Mouse (Mus musculus) left cerebral cortex, adult 2 months (tissue): ENCODE data around the gene Rab40c. TPM values are rescaled to one million over a fixed set of nuclear protein-coding genes. Genes with fewer than 3 reads are reported as not detected.
A peak's percentile ranks its signal among the peaks of the same experiment; 100 is the strongest.

Experiments
- DNase-seq, 2 experiments: peaks; one replicate each; pipeline ENCODE4 v3.0.0; 2021 to 2022; ENCODE audit warnings: low spot score in 2 of 2, mixed read lengths in 1 of 2; ENCODE audit errors: extremely low spot score in 1 of 2
- H3K27ac ChIP-seq: fragments of 200-600 bp; 2 replicates; pipeline ENCODE4 v1.8.1; 2022
- H3K4me3 ChIP-seq: fragments of 200-600 bp; 2 replicates; pipeline ENCODE4 v1.8.1; 2022
- CTCF ChIP-seq: fragments of 200-600 bp; IDR thresholded peaks from 2 replicates; pipeline ENCODE4 v1.8.1; 2022; ENCODE audit warnings: antibody characterized with exemption, mild to moderate bottlenecking, moderate library complexity
- intact Hi-C: fragments of 180-260 bp; cut with DNase I; formaldehyde crosslinking; loops from one replicate; pipeline ENCODE4 v1.15.1; 2025
- total RNA-seq, 2 experiments: library from RNA; stranded (reverse); gene quantifications; 2 replicates each; pipeline ENCODE4 v1.2.3; 2021

Gene Rab40c
- total RNA-seq, 2 experiments from 2014 or later: 46.4 to 47.2 TPM

- no peak for DNase-seq
- H3K4me3 ChIP-seq: no peak within 1 kb of the TSS
- intact Hi-C loops: loop anchor here (5.0 kb wide), 1 partner anchor 47 kb away; no protein-coding TSS in a partner anchor
- no peak for TF ChIP-seq CTCF
- H3K27ac ChIP-seq: no peak within 1 kb of the TSS
Measured at GRCm38 (mm10) chr17:25944366-25945163, 25.0 kb upstream of the Rab40c start, which contains the start of the genes Pigq and Nhlrc4. TSS of gene Pigq (minus strand) at chr17:25944936. TSS of gene Nhlrc4 (minus strand) at chr17:25944961.

- intact Hi-C loops: loop anchor here (2.0 to 5.0 kb wide), 2 partner anchors 41 to 46 kb away; partner anchors contain the start of gene Capn15
- no peak for TF ChIP-seq CTCF
- no peak for DNase-seq
- no peak overlapping the region for H3K4me3 ChIP-seq
- H3K27ac ChIP-seq: no peak overlapping the region
Measured at GRCm38 (mm10) chr17:25943769-25944168, 24.2 kb upstream of the Rab40c start.

DNA sequence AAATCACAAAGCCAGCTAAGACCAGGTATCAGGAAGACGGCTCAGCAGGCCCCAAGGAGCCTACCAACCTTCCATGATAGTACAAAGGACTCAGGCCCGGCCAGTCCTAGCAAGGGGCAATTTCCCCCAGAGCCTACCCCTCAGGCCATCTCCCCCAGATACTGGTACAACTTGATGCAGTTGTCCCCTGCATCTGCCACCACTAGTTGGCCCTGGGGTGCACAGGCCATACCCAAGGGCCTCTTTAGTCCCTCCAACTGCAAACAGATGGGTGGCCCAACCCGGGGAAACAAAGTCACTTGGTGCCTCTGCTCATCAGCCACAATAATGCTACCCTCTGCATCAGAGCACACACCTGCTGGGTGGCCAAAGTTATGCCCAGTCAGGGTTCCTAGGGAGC lies 23.7 kb upstream of the Rab40c start:
- Histone ChIP-seq H3K4me3 (no peak overlapping the region), H3K27ac (no peak overlapping the region)
- no peak for TF ChIP-seq CTCF
- no peak for DNase-seq
- intact Hi-C loops: loop anchor here (2.0 to 5.0 kb wide), 2 partner anchors 42 to 46 kb away; partner anchors contain the start of gene Capn15

GRCm38 (mm10) chr17:25942597-25943151 lies 23.1 kb upstream of the Rab40c start:
- TF ChIP-seq CTCF: no peak
- intact Hi-C loops: loop anchor here (2.0 to 5.0 kb wide), 2 partner anchors 42 to 45 kb away; partner anchors contain the start of gene Capn15

GRCm38 (mm10) chr17:25941511-25942241 lies 22.1 kb upstream of the Rab40c start:
- Histone ChIP-seq H3K4me3 (peak overlapping the region; percentile 67), H3K27ac (peak overlapping the region; percentile 92)
- DNase-seq: peak; percentile 75 to 82
- TF ChIP-seq CTCF: no peak
- intact Hi-C loops: loop anchor here (2.0 to 5.0 kb wide), 2 partner anchors 43 to 44 kb away; partner anchors contain the start of gene Capn15

More at GRCm38 (mm10) chr17:25942597-25943151, 23.1 kb upstream of the Rab40c start:
- DNase-seq: no peak
- Histone ChIP-seq H3K4me3 (no peak overlapping the region), H3K27ac (no peak overlapping the region)

GRCm38 (mm10) chr17:25934526-25934925 lies 15.0 kb upstream of the Rab40c start:
- TF ChIP-seq CTCF: no peak
- no peak overlapping the region for H3K27ac ChIP-seq

DNA sequence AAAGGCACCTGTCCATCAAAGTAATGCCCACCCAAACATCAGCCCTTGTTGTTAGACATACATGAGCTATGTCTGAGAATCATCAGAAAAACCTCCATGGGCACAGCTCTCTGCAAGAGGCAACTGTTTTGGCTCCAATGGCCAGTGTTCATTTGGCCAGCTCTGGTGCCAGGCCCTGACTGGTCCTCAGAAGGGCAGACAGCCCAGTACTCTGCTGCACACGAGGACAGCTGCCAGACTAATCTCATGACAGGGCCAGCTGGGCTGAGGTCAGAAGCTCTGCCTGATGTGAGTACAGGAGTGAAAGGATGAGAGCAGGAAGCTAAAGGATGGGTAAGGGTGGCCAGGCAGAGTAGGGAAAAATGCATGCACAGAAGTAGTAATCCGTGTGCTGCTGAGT lies 5.8 kb upstream of the Rab40c start:
- peak in 1 of 2 experiments; percentile 41 for DNase-seq
- no peak for TF ChIP-seq CTCF
- Histone ChIP-seq H3K4me3 (no peak overlapping the region), H3K27ac (peak overlapping the region; percentile 76)
- intact Hi-C loops: no loop called here

More at GRCm38 (mm10) chr17:25934526-25934925, 15.0 kb upstream of the Rab40c start:
- no peak for DNase-seq
- intact Hi-C loops: no loop called here
- no peak overlapping the region for H3K4me3 ChIP-seq

DNA sequence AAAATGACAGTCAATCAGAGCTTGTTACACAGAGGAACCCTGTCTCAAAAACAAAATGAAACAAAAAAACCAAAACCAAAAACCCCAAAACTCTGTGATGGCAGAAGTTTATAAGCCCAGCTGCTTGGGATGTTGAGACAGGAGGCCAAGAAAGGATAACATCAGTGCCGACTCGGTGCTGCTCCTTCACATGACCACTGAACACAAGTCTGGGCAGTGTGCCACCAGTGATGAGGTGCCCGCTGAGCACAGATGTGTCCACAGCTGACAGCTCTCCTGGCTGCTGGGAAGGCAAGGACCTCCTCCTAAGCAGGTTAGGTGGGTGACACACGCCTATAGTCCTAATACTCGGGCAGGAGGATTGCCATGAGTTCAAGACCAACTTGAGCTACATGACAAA lies 2.6 kb upstream of the Rab40c start:
- no peak for DNase-seq
- H3K4me3 ChIP-seq: no peak overlapping the region
- peak overlapping the region; percentile 28; the same call in 1 of the 2 replicates for H3K27ac ChIP-seq
- intact Hi-C loops: no loop called here
- no peak for TF ChIP-seq CTCF

- no peak for TF ChIP-seq CTCF
- peak overlapping the region; percentile 89 for H3K27ac ChIP-seq
- H3K4me3 ChIP-seq: peak overlapping the region; percentile 73
- intact Hi-C loops: loop anchor here (2.0 to 5.0 kb wide), 2 partner anchors 43 to 65 kb away; partner anchors contain the start of genes Capn15 and Mettl26
- DNase-seq: peak; percentile 100
Measured at GRCm38 (mm10) chr17:25919786-25920642, 487 bp upstream of the Rab40c start.

GRCm38 (mm10) chr17:25918037-25918750 lies 1.3 kb downstream of the Rab40c start:
- no peak for TF ChIP-seq CTCF
- peak overlapping the region; percentile 94 for H3K27ac ChIP-seq
- peak overlapping the region; percentile 97 for H3K4me3 ChIP-seq
- intact Hi-C loops: loop anchor here (2.0 to 5.0 kb wide), 2 partner anchors 41 to 67 kb away; partner anchors contain the start of genes Capn15 and Mettl26
- no peak for DNase-seq
